Mouse (Mus musculus): ENCODE data around the gene Slc35b3. TPM values are rescaled to one million over a fixed set of nuclear protein-coding genes. Genes with fewer than 3 reads are reported as not detected.

The Slc35b3 gene
- polyA plus RNA-seq, 1 experiment from 2014 or later = 38.2 TPM

DNA sequence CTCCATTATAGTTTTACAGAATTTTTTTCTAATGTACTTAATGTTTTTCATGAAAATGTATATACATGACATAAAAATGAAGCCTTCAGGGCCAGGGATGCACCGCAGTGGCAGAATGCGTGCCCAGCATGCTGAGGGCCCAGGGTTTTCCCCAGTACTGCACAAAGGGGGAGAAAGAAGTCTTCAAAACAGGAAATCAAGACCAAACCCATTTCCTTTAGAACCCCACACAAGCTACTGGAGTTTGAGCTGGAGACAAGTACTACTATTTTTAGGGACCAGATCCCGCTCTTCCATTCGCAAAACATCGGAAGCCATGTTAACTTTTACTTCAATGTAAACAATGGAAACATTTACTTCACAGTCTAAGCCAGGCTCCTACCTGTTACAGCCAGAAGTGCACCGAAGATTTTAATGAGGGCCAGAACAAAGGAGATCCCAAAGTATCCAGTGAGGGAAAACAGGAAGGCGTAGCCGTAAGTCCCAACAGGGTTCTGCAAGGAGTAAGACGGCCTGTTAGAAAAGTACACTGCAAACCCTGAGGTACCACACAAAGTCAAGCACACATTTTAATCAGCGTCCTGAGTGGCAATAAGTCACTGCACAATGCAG lies 23.7 kb downstream of the Slc35b3 start:
- no peak overlapping the region for H3K4me2 ChIP-seq (replicated peaks)
- ATAC-seq (ENCODE audit: insufficient number of reproducible peaks, low FRiP score, low TSS enrichment, low read depth) = no peak
- H3K9ac ChIP-seq = no peak overlapping the region
- no peaks in the 10 kb centered on the region for H3K9me3 ChIP-seq (replicated peaks)
- H3K4me1 ChIP-seq = no peaks in the 10 kb centered on the region
- H3K27ac ChIP-seq (replicated peaks) = no peak overlapping the region
- H3K4me3 ChIP-seq (replicated peaks) = no peak overlapping the region
- H3K27me3 ChIP-seq = no peaks in the 10 kb centered on the region
- peaks cover 63% of the 10 kb centered on the region for H3K36me3 ChIP-seq
- 81% methylated on average over 10 of the region's 10 CpGs for WGBS

DNA sequence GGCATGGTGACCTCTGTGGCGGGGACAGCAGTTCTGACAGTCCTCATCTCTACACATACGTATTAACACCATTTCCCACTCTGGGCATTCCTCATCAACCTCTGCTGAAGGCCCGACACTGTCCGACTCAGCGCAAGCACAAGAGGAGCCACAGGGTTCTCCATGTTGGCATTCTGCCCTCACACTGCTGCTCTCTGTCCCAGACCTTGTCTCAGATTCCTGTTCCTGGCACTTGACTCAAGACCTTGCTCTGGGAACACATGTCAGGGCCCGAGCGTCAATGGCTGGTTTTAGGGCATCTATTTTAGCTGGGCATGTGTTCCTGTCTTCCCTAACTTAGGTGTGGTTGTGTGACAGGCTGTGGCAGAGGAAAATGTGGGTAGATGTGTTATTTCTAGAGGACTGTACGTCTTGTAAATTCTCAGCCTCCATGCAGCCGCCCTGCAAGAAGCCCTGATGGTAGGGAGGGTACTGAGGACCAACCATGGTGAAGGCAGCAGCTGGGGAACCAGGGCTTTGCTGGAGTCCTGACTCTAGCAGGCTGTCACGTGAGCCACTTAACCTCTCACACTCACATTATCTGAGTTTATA lies 24.7 kb downstream of the Slc35b3 start:
- 88% methylated on average over 10 of the region's 10 CpGs for WGBS
- Histone ChIP-seq H3K9me3 (replicated peaks) (no peaks in the 10 kb centered on the region), H3K9ac (no peak overlapping the region), H3K4me1 (no peaks in the 10 kb centered on the region), H3K4me3 (replicated peaks) (no peak overlapping the region), H3K36me3 (peaks cover 53% of the 10 kb centered on the region), H3K27me3 (no peaks in the 10 kb centered on the region), H3K27ac (replicated peaks) (no peak overlapping the region), H3K4me2 (replicated peaks) (no peak overlapping the region)
- ATAC-seq (ENCODE audit: insufficient number of reproducible peaks, low FRiP score, low TSS enrichment, low read depth) = no peak

DNA sequence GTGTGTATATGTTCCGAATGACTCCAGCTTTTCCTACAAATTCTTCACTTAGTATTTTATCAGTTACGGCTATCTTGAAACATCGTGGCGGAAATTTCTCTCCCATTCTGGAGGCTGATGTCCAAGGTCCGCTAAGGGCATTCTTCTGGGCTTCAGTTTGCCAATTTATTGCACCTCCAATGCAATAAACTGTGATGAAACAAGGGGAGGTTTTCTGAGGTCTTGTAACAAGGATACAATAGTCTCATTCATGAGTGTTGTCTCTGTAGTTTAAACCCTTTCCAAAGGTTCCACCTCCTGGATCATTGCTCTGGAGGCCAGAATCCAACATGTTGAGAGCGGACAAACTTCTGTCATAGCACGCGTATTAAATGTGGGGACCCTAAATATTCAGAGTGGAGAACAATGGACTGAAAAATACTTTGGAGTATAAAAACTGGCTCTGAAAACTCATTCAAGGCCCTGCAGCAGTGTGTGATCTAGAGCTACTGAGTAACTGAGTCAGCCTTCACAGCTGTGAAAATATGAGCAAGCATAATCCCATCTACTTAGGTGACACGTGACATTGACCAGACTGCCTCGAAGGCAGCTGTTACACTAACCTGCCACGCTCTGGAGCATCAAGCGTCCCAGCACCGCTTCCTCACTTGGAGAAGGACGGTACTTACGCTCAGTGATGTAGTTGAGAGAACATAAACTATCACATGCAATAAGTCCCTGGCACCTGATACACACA lies 30.7 kb downstream of the Slc35b3 start:
- Histone ChIP-seq H3K27me3 (no peaks in the 10 kb centered on the region), H3K4me2 (replicated peaks) (no peak overlapping the region), H3K4me1 (no peaks in the 10 kb centered on the region), H3K9me3 (replicated peaks) (no peaks in the 10 kb centered on the region), H3K36me3 (peaks cover 32% of the 10 kb centered on the region), H3K4me3 (replicated peaks) (no peak overlapping the region), H3K9ac (no peak overlapping the region), H3K27ac (replicated peaks) (no peak overlapping the region)
- WGBS = 92% methylated on average over 15 of the region's 15 CpGs
- ATAC-seq (ENCODE audit: insufficient number of reproducible peaks, low FRiP score, low TSS enrichment, low read depth) = no peak

DNA sequence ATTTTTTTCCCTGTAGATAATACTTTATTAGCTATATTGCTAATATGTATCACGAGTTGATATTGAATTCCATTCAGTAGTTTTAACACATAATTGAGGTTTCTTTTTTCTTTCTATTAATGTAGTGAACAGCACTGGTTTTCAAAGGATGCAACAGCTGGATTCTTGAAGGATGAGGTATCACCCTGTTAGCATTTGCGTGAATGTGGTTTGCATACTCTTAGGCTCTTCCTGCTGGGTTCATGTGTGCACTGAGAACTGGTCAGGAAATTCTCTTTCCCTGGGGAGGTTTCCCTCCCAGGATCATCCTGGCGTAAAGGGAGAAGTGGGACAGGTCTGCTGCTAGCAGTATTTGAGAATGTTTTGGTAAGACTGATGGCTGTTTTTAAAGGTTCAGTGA lies 38.0 kb downstream of the Slc35b3 start:
- ATAC-seq (ENCODE audit: insufficient number of reproducible peaks, low FRiP score, low TSS enrichment, low read depth) = no peak
- no peak overlapping the region for H3K9ac ChIP-seq
- 48% methylated on average over 3 of the region's 3 CpGs for WGBS

GRCm38 (mm10) chr13:38921306-38921705 lies 39.4 kb downstream of the Slc35b3 start:
- Histone ChIP-seq H3K9ac (no peak overlapping the region), H3K27me3 (no peaks in the 10 kb centered on the region), H3K4me1 (no peaks in the 10 kb centered on the region), H3K9me3 (replicated peaks) (no peaks in the 10 kb centered on the region), H3K27ac (replicated peaks) (no peak overlapping the region), H3K4me2 (replicated peaks) (no peak overlapping the region), H3K4me3 (replicated peaks) (no peak overlapping the region), H3K36me3 (no peaks in the 10 kb centered on the region)
- WGBS = 94% methylated on average over 1 of the region's 1 CpGs
- ATAC-seq (ENCODE audit: insufficient number of reproducible peaks, low FRiP score, low TSS enrichment, low read depth) = no peak

More for the DNA sequence above, 38.0 kb downstream of the Slc35b3 start:
- H3K4me2 ChIP-seq (replicated peaks) = no peak overlapping the region
- H3K36me3 ChIP-seq = no peaks in the 10 kb centered on the region
- no peaks in the 10 kb centered on the region for H3K4me1 ChIP-seq
- no peaks in the 10 kb centered on the region for H3K9me3 ChIP-seq (replicated peaks)
- H3K27ac ChIP-seq (replicated peaks) = no peak overlapping the region
- H3K27me3 ChIP-seq = no peaks in the 10 kb centered on the region
- H3K4me3 ChIP-seq (replicated peaks) = no peak overlapping the region

- Histone ChIP-seq H3K4me2 (replicated peaks) (no peak overlapping the region), H3K9ac (no peak overlapping the region), H3K4me1 (no peaks in the 10 kb centered on the region), H3K36me3 (no peaks in the 10 kb centered on the region), H3K4me3 (replicated peaks) (no peak overlapping the region), H3K9me3 (replicated peaks) (no peaks in the 10 kb centered on the region), H3K27ac (replicated peaks) (no peak overlapping the region), H3K27me3 (no peaks in the 10 kb centered on the region)
- ATAC-seq (ENCODE audit: insufficient number of reproducible peaks, low FRiP score, low TSS enrichment, low read depth) = no peak
- WGBS = 65% methylated on average over 9 of the region's 9 CpGs
Measured at GRCm38 (mm10) chr13:38918188-38918885, 42.3 kb downstream of the Slc35b3 start.

DNA sequence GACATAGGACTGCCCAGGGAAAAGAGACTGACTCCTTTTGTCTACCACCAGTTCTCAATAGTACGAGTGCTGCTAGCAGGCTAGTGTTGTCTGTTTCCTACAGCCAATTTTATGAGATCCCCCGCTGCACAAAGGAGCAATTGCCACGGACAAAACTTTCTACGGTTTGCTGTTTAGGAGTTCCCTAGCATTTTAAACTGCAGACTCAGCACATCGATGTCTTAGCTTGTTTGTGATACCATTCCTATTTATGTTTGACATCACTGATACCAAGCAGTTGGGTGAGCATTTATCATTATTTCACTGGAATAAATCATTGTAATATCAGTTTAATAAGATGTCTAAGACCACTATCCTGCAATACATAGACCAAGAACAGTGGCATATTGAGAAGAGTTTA lies 43.1 kb downstream of the Slc35b3 start:
- H3K9ac ChIP-seq = no peak overlapping the region
- H3K9me3 ChIP-seq (replicated peaks) = no peaks in the 10 kb centered on the region
- H3K4me2 ChIP-seq (replicated peaks) = no peak overlapping the region
- no peak for ATAC-seq (ENCODE audit: insufficient number of reproducible peaks, low FRiP score, low TSS enrichment, low read depth)
- no peaks in the 10 kb centered on the region for H3K27me3 ChIP-seq
- no peak overlapping the region for H3K27ac ChIP-seq (replicated peaks)
- H3K4me1 ChIP-seq = no peaks in the 10 kb centered on the region
- 85% methylated on average over 5 of the region's 5 CpGs for WGBS
- no peaks in the 10 kb centered on the region for H3K36me3 ChIP-seq
- no peak overlapping the region for H3K4me3 ChIP-seq (replicated peaks)

- Histone ChIP-seq H3K9me3 (replicated peaks) (no peaks in the 10 kb centered on the region), H3K4me2 (replicated peaks) (no peak overlapping the region), H3K27ac (replicated peaks) (no peak overlapping the region), H3K27me3 (no peaks in the 10 kb centered on the region), H3K36me3 (no peaks in the 10 kb centered on the region), H3K9ac (no peak overlapping the region), H3K4me3 (replicated peaks) (no peak overlapping the region), H3K4me1 (no peaks in the 10 kb centered on the region)
- ATAC-seq (ENCODE audit: insufficient number of reproducible peaks, low FRiP score, low TSS enrichment, low read depth) = no peak
- 77% methylated on average over 6 of the region's 6 CpGs for WGBS
Measured at GRCm38 (mm10) chr13:38914771-38915170, 45.9 kb downstream of the Slc35b3 start.

- Histone ChIP-seq H3K27me3 (no peaks in the 10 kb centered on the region), H3K36me3 (no peaks in the 10 kb centered on the region), H3K9me3 (replicated peaks) (no peaks in the 10 kb centered on the region), H3K9ac (no peak overlapping the region), H3K4me1 (no peaks in the 10 kb centered on the region), H3K4me2 (replicated peaks) (no peak overlapping the region), H3K27ac (replicated peaks) (no peak overlapping the region), H3K4me3 (replicated peaks) (no peak overlapping the region)
- no peak for ATAC-seq (ENCODE audit: insufficient number of reproducible peaks, low FRiP score, low TSS enrichment, low read depth)
- 44% methylated on average over 3 of the region's 3 CpGs for WGBS
Measured at GRCm38 (mm10) chr13:38892364-38892763, 68.3 kb downstream of the Slc35b3 start.
